Mouse (Mus musculus) liver, embryonic 14.5 days (tissue): ENCODE results near the gene Plac9b. TPM values are rescaled to one million over a fixed set of nuclear protein-coding genes. Genes with fewer than 3 reads are reported as not detected.
"Not testable (repeated sequence)": the region's sequence is repeated elsewhere in the genome, so short reads cannot be mapped to it uniquely, and the experiment has no call there.

Source experiments
- ATAC-seq: fragments of 200-750 bp; cut with Nextera tagmentation; 2 replicates; pipeline ENCODE4 v1.8.0; 2017; ENCODE audit warnings: moderate number of reproducible peaks, mild to moderate bottlenecking, moderate library complexity; ENCODE audit not compliant: insufficient read depth
- DNase-seq, 3 experiments: peaks; one replicate each; pipeline ENCODE4 v3.0.0-alpha.2; 2012 to 2013; ENCODE audit warnings: low read depth in 3 of 3, low spot score in 3 of 3
- H3K27ac ChIP-seq: fragments of 300-500 bp; sonication (generic); 2 replicates; pipeline ENCODE4 v1.5.1; 2014; ENCODE audit warnings: moderate library complexity, mild to moderate bottlenecking, control low read depth, inconsistent platforms
- H3K27me3 ChIP-seq: fragments of 300-500 bp; sonication (generic); 2 replicates; pipeline ENCODE4 v1.6.1; 2014; ENCODE audit warnings: mild to moderate bottlenecking, low read length, moderate library complexity; ENCODE audit not compliant: control insufficient read depth, insufficient read depth
- H3K36me3 ChIP-seq: fragments of 300-500 bp; sonication (generic); replicated peaks from 2 replicates; pipeline ENCODE4 v1.6.1; 2014; ENCODE audit warnings: low read depth; ENCODE audit not compliant: control insufficient read depth, insufficient read depth
- H3K4me1 ChIP-seq, 2 experiments: fragments of 200-500 bp in 1 of 2; fragments of 300-500 bp in 1 of 2; sonication (generic) in 1 of 2; replicated peaks; 2 replicates each; pipeline ENCODE4 v1.6.1; 2012 to 2014; ENCODE audit warnings: antibody characterized with exemption in 1 of 2, inconsistent platforms in 1 of 2, low read length in 1 of 2; ENCODE audit not compliant: control insufficient read depth in 2 of 2, insufficient read depth in 2 of 2
- H3K4me2 ChIP-seq: fragments of 300-500 bp; sonication (generic); 2 replicates; pipeline ENCODE4 v1.6.1; 2014; ENCODE audit warnings: low read depth, mild to moderate bottlenecking, control low read depth, moderate library complexity
- H3K4me3 ChIP-seq, 2 experiments: fragments of 200-500 bp in 1 of 2; fragments of 300-500 bp in 1 of 2; sonication (generic) in 1 of 2; 2 replicates each; pipeline ENCODE4 v1.5.1; 2012 to 2014; ENCODE audit warnings: low read depth in 2 of 2, low read length in 2 of 2, mild to moderate bottlenecking in 2 of 2, control low read depth in 1 of 2, inconsistent platforms in 1 of 2, moderate library complexity in 1 of 2; ENCODE audit not compliant: insufficient read depth in 1 of 2
- H3K9ac ChIP-seq: fragments of 300-500 bp; sonication (generic); replicated peaks from 2 replicates; pipeline ENCODE4 v1.6.1; 2014; ENCODE audit warnings: mild to moderate bottlenecking, control low read depth, moderate library complexity
- H3K9me3 ChIP-seq: fragments of 300-500 bp; sonication (generic); 2 replicates; pipeline ENCODE4 v1.6.1; 2016; ENCODE audit warnings: low read length, mixed read lengths; ENCODE audit not compliant: control insufficient read depth
- WGBS: fragments of 180-500 bp; shearing (Covaris S2); extraction: QIAGEN DNeasy Blood & Tissue Kit; methylation state at CpG from one replicate; pipeline ENCODE4 v1.1.7; 2014; ENCODE audit not compliant: insufficient replicate concordance; 5-methylcytosine and 5-hydroxymethylcytosine counted together
- polyA plus RNA-seq, 2 experiments: library from polyadenylated mRNA; depleted of rRNA in 1 of 2; stranded (reverse) in 1 of 2; unstranded in 1 of 2; fragments of >200 nt; fragmentation: Nextera tagmentation in 1 of 2; extraction: Ambion mirVana in 1 of 2; gene quantifications; 2 replicates each; pipeline versions ENCODE4 v1.2.1 to v1.2.3; 2012 to 2014

The Plac9b gene
- polyA plus RNA-seq, 2 experiments, result 0.49 to 3.2 TPM

GRCm38 (mm10) chr14:26175028-26175427, 7.3 kb downstream of the Plac9b start:
- H3K4me3 ChIP-seq, H3K4me2 ChIP-seq, ATAC-seq, H3K9me3 ChIP-seq, H3K27ac ChIP-seq, H3K4me1 ChIP-seq, H3K9ac ChIP-seq, H3K36me3 ChIP-seq, DNase-seq, H3K27me3 ChIP-seq: not testable (repeated sequence)
- no CpG with 5 or more reads among the region's 6 CpGs for WGBS

GRCm38 (mm10) chr14:26173955-26174354, 8.3 kb downstream of the Plac9b start:
- not testable (repeated sequence) for H3K27ac ChIP-seq, H3K4me1 ChIP-seq, H3K4me2 ChIP-seq, H3K36me3 ChIP-seq, H3K27me3 ChIP-seq, H3K9me3 ChIP-seq, ATAC-seq, H3K9ac ChIP-seq, H3K4me3 ChIP-seq, DNase-seq
- WGBS, result no CpG with 5 or more reads among the region's 3 CpGs

- H3K4me1 ChIP-seq, DNase-seq, H3K4me2 ChIP-seq, ATAC-seq, H3K9ac ChIP-seq, H3K27me3 ChIP-seq, H3K4me3 ChIP-seq, H3K27ac ChIP-seq, H3K9me3 ChIP-seq, H3K36me3 ChIP-seq: not testable (repeated sequence)
- no CpG with 5 or more reads among the region's 12 CpGs for WGBS
These were observed 17.0 kb downstream of the Plac9b start for GRCm38 (mm10) chr14:26165266-26165665.

- H3K4me3 ChIP-seq, H3K4me2 ChIP-seq, H3K36me3 ChIP-seq, H3K9me3 ChIP-seq, H3K9ac ChIP-seq, H3K27me3 ChIP-seq, DNase-seq, H3K27ac ChIP-seq, ATAC-seq, H3K4me1 ChIP-seq: not testable (repeated sequence)
- no CpG with 5 or more reads among the region's 5 CpGs for WGBS
These were observed 19.9 kb downstream of the Plac9b start for GRCm38 (mm10) chr14:26162423-26162822.

- H3K9ac ChIP-seq, DNase-seq, H3K4me1 ChIP-seq, H3K36me3 ChIP-seq, H3K4me3 ChIP-seq, ATAC-seq, H3K27ac ChIP-seq, H3K4me2 ChIP-seq, H3K9me3 ChIP-seq, H3K27me3 ChIP-seq: not testable (repeated sequence)
- WGBS, result no CpG with 5 or more reads among the region's 9 CpGs
These were observed 21.1 kb downstream of the Plac9b start for GRCm38 (mm10) chr14:26161156-26161555.

- DNase-seq, H3K36me3 ChIP-seq, H3K27me3 ChIP-seq, H3K4me1 ChIP-seq, H3K4me2 ChIP-seq, H3K9ac ChIP-seq, H3K4me3 ChIP-seq, H3K9me3 ChIP-seq, H3K27ac ChIP-seq, ATAC-seq: not testable (repeated sequence)
- WGBS, result no CpG with 5 or more reads among the region's 7 CpGs
These were observed 26.2 kb downstream of the Plac9b start for GRCm38 (mm10) chr14:26156032-26156431.

GRCm38 (mm10) chr14:26147095-26147494, 35.2 kb downstream of the Plac9b start:
- not testable (repeated sequence) for H3K4me3 ChIP-seq, H3K4me2 ChIP-seq, H3K36me3 ChIP-seq, H3K9me3 ChIP-seq, ATAC-seq, H3K9ac ChIP-seq, H3K27me3 ChIP-seq, H3K27ac ChIP-seq, H3K4me1 ChIP-seq, DNase-seq
- WGBS, result no CpG with 5 or more reads among the region's 2 CpGs

GRCm38 (mm10) chr14:26119095-26119494, 63.2 kb downstream of the Plac9b start:
- not testable (repeated sequence) for H3K4me2 ChIP-seq, H3K27ac ChIP-seq, H3K4me1 ChIP-seq, DNase-seq, H3K4me3 ChIP-seq, H3K36me3 ChIP-seq, H3K27me3 ChIP-seq, ATAC-seq, H3K9me3 ChIP-seq, H3K9ac ChIP-seq
- WGBS, result no CpG with 5 or more reads among the region's 7 CpGs
